Mouse (Mus musculus): Measurements from ENCODE around the gene Elp4. TPM values are rescaled to one million over a fixed set of nuclear protein-coding genes. Genes with fewer than 3 reads are reported as not detected.

Elp4 gene
- polyA plus RNA-seq, 1 experiment from 2014 or later: 28.2 TPM

DNA sequence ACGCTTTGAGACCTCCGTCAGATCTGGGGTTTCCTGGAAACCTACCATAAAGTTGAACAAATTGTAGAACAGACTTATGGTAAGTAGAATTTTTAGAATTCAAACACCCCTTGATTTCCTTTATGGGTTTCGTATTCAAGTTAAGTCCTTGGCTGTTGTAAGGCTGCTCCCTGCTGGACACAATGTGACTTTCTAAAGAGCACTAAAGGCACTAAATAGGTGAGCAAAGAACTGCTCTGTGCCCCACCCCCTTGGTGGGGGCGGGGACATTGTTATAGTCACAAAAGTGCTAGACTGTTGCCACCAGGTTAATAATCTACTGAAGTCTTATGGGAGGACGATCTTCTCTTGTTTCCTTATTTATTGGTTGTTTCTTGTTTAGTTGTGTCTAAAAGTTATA lies 4.0 kb upstream of the Elp4 start:
- Histone ChIP-seq H3K36me3 (ENCODE audit: control insufficient read depth, insufficient read depth, low read length) (no peaks in the 10 kb centered on the region), H3K9me3 (ENCODE audit: control insufficient read depth, low read length) (no peaks in the 10 kb centered on the region), H3K27me3 (replicated peaks; ENCODE audit: control insufficient read depth, insufficient read depth, low read length) (no peaks in the 10 kb centered on the region), H3K4me2 (ENCODE audit: low read depth, low read length) (no peak overlapping the region), H3K4me1 (ENCODE audit: control insufficient read depth, insufficient read depth, low read length) (0 out of 2 replicates have a peak, but pooled peaks cover 3% of the 10 kb centered on the region), H3K4me3 (ENCODE audit: low read length) (no peak overlapping the region), H3K9ac (ENCODE audit: low read depth, low read length) (no peak overlapping the region), H3K27ac (ENCODE audit: low read length) (no peak overlapping the region)
- ATAC-seq: no peak
- WGBS: 83% methylated on average over 5 of the region's 5 CpGs

DNA sequence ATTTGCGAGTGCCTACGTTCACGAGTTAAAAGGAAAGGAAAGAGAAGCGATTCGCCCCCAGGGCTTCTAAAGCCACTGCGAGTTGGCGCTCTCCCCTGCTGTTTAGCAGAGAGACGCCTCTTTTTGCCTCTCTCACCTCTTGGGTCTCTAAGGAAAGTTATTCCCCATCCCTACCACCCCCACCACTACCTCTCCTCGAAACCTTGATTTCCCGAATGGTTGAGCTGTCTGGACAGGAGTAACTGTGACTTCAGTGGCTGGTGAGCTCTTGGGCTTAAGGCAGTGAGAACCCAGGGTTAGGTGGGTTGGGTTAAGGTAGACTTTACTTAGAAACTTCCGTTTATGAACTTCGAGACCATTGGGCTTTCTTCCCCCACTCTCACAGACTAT lies 388 bp upstream of the Elp4 start:
- H3K4me1 ChIP-seq (ENCODE audit: control insufficient read depth, insufficient read depth, low read length): 0 out of 2 replicates have a peak, but pooled peaks cover 3% of the 10 kb centered on the region
- H3K27me3 ChIP-seq (replicated peaks; ENCODE audit: control insufficient read depth, insufficient read depth, low read length): no peaks in the 10 kb centered on the region
- peak; percentile 70 for ATAC-seq
- H3K36me3 ChIP-seq (ENCODE audit: control insufficient read depth, insufficient read depth, low read length): no peaks in the 10 kb centered on the region
- H3K9me3 ChIP-seq (ENCODE audit: control insufficient read depth, low read length): no peaks in the 10 kb centered on the region
- WGBS: under 1% methylated on average over 12 of the region's 12 CpGs
- H3K27ac ChIP-seq (ENCODE audit: low read length): no peak overlapping the region
- H3K9ac ChIP-seq (ENCODE audit: low read depth, low read length): peak overlapping the region; percentile 77
- H3K4me3 ChIP-seq (ENCODE audit: low read length): peak overlapping the region; percentile 88
- H3K4me2 ChIP-seq (ENCODE audit: low read depth, low read length): peak overlapping the region; percentile 66

- Histone ChIP-seq H3K4me2 (ENCODE audit: low read depth, low read length) (no peak overlapping the region), H3K9ac (ENCODE audit: low read depth, low read length) (no peak overlapping the region), H3K36me3 (ENCODE audit: control insufficient read depth, insufficient read depth, low read length) (0 out of 2 replicates have a peak, but pooled peaks cover 2% of the 10 kb centered on the region), H3K4me3 (ENCODE audit: low read length) (no peak overlapping the region), H3K9me3 (ENCODE audit: control insufficient read depth, low read length) (no peaks in the 10 kb centered on the region), H3K27me3 (replicated peaks; ENCODE audit: control insufficient read depth, insufficient read depth, low read length) (no peaks in the 10 kb centered on the region), H3K27ac (ENCODE audit: low read length) (no peak overlapping the region), H3K4me1 (ENCODE audit: control insufficient read depth, insufficient read depth, low read length) (no peaks in the 10 kb centered on the region)
- ATAC-seq: no peak
These were observed 13.5 kb downstream of the Elp4 start for GRCm38 (mm10) chr2:105890816-105891215.

DNA sequence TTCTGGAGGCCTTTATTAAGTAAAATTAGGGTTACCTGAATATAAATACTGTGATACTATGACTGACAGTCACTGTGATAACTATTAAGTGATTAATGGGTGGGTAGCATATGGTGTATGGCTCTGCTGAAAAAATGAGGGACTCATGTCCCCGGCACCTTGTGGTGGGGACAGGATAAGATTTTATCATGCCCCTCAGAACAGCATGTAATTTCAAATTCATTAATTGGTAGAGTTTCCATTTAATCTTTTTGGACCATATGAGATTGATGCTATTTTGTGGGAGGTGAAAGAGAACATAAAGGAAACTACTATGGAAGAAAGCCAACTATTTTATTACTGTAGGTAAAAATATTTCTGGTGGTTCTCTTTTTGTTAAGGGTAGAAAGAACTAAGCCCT lies 31.0 kb downstream of the Elp4 start:
- no peak for ATAC-seq
- no peak overlapping the region for H3K4me3 ChIP-seq (ENCODE audit: low read length)
- H3K4me2 ChIP-seq (ENCODE audit: low read depth, low read length): no peak overlapping the region
- 94% methylated on average over 1 of the region's 1 CpGs for WGBS
- no peak overlapping the region for H3K9ac ChIP-seq (ENCODE audit: low read depth, low read length)
- H3K27ac ChIP-seq (ENCODE audit: low read length): no peak overlapping the region
- no peaks in the 10 kb centered on the region for H3K9me3 ChIP-seq (ENCODE audit: control insufficient read depth, low read length)
- no peaks in the 10 kb centered on the region for H3K4me1 ChIP-seq (ENCODE audit: control insufficient read depth, insufficient read depth, low read length)
- no peaks in the 10 kb centered on the region for H3K27me3 ChIP-seq (replicated peaks; ENCODE audit: control insufficient read depth, insufficient read depth, low read length)
- H3K36me3 ChIP-seq (ENCODE audit: control insufficient read depth, insufficient read depth, low read length): no peaks in the 10 kb centered on the region

GRCm38 (mm10) chr2:105854740-105855139 lies 49.6 kb downstream of the Elp4 start:
- no peak for ATAC-seq

DNA sequence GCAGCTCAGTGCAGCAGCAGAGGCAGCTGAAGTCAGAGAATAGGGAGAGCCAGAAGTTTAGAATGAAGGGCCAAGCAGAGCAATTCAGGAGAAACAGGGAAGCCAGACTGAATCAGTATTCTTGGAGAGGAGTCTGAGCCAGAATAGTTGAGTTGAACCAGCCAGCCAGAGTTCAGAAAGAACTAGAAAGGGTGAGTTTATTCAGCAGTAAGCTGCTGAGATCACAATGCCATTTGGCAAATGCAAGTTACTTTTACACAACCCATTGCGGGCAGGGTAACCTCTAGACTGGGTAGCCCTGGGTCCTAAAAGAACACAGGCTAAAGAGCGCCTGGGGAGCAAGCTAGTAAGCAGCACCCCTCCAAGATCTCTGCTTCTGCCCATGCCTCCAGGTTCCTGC lies 51.4 kb downstream of the Elp4 start:
- Histone ChIP-seq H3K9me3 (ENCODE audit: control insufficient read depth, low read length) (no peaks in the 10 kb centered on the region), H3K36me3 (ENCODE audit: control insufficient read depth, insufficient read depth, low read length) (no peaks in the 10 kb centered on the region), H3K27ac (ENCODE audit: low read length) (no peak overlapping the region), H3K4me1 (ENCODE audit: control insufficient read depth, insufficient read depth, low read length) (no peaks in the 10 kb centered on the region), H3K27me3 (replicated peaks; ENCODE audit: control insufficient read depth, insufficient read depth, low read length) (no peaks in the 10 kb centered on the region), H3K4me2 (ENCODE audit: low read depth, low read length) (no peak overlapping the region), H3K4me3 (ENCODE audit: low read length) (no peak overlapping the region), H3K9ac (ENCODE audit: low read depth, low read length) (no peak overlapping the region)
- 98% methylated on average over 2 of the region's 2 CpGs for WGBS
- no peak for ATAC-seq

More at GRCm38 (mm10) chr2:105854740-105855139, 49.6 kb downstream of the Elp4 start:
- Histone ChIP-seq H3K4me1 (ENCODE audit: control insufficient read depth, insufficient read depth, low read length) (no peaks in the 10 kb centered on the region), H3K4me2 (ENCODE audit: low read depth, low read length) (no peak overlapping the region), H3K9ac (ENCODE audit: low read depth, low read length) (no peak overlapping the region), H3K36me3 (ENCODE audit: control insufficient read depth, insufficient read depth, low read length) (no peaks in the 10 kb centered on the region), H3K9me3 (ENCODE audit: control insufficient read depth, low read length) (no peaks in the 10 kb centered on the region), H3K4me3 (ENCODE audit: low read length) (no peak overlapping the region), H3K27me3 (replicated peaks; ENCODE audit: control insufficient read depth, insufficient read depth, low read length) (no peaks in the 10 kb centered on the region), H3K27ac (ENCODE audit: low read length) (no peak overlapping the region)
- 65% methylated on average over 2 of the region's 2 CpGs for WGBS

DNA sequence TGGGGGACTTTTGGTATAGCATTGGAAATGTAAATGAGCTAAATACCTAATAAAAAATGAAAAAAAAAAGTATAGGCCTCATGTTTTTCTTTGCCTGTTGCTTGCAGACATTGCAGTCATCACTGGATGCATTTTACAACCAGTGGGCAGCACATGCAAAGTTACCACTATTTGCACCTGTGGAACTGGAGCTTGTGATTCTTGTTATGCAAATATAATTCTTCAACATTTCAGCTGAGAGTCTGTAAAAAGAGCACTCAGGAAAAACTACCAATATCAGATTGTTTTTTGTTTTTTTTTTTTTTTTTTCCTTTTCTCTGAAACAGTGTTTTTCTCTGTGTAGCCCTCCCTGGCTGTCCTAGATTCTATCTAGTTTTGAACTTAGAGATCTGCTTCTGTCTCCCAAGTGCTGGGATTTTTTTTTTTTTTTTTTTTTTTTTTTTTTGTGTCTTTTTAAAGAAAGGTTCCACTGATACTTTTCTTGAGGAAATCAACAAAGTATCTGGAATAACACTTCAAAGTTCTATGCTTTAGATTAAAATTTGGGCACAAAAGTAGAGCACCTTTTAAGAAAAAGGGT lies 52.6 kb downstream of the Elp4 start:
- no peak for ATAC-seq
- H3K36me3 ChIP-seq (ENCODE audit: control insufficient read depth, insufficient read depth, low read length): no peaks in the 10 kb centered on the region

DNA sequence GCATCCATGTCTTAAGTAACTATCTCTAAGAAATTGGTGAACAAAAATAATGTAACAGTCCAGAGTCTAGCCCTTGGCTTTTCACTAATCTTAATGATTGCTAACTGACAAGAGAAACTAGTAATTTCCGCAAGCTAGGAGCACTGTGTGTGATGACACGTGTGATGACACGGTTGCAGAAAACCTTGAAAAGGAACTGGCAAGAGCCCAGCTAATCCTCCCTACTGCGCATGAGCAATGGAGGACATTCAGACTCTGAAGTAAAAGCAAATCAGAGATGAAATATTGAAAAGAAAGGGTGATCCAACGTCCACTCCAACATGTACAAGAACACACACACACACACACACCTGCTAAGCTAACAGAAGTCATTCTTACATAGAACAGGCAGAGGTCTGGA lies 61.2 kb downstream of the Elp4 start:
- Histone ChIP-seq H3K9me3 (ENCODE audit: control insufficient read depth, low read length) (no peaks in the 10 kb centered on the region), H3K4me1 (ENCODE audit: control insufficient read depth, insufficient read depth, low read length) (no peaks in the 10 kb centered on the region), H3K27me3 (replicated peaks; ENCODE audit: control insufficient read depth, insufficient read depth, low read length) (no peaks in the 10 kb centered on the region), H3K27ac (ENCODE audit: low read length) (no peak overlapping the region), H3K4me3 (ENCODE audit: low read length) (no peak overlapping the region), H3K4me2 (ENCODE audit: low read depth, low read length) (no peak overlapping the region), H3K9ac (ENCODE audit: low read depth, low read length) (no peak overlapping the region), H3K36me3 (ENCODE audit: control insufficient read depth, insufficient read depth, low read length) (no peaks in the 10 kb centered on the region)
- 90% methylated on average over 5 of the region's 5 CpGs for WGBS
- no peak for ATAC-seq

More for the DNA sequence above, 52.6 kb downstream of the Elp4 start:
- H3K27ac ChIP-seq (ENCODE audit: low read length): no peak overlapping the region
- no peak overlapping the region for H3K4me2 ChIP-seq (ENCODE audit: low read depth, low read length)
- no peak overlapping the region for H3K4me3 ChIP-seq (ENCODE audit: low read length)
- no peaks in the 10 kb centered on the region for H3K4me1 ChIP-seq (ENCODE audit: control insufficient read depth, insufficient read depth, low read length)
- no peaks in the 10 kb centered on the region for H3K9me3 ChIP-seq (ENCODE audit: control insufficient read depth, low read length)
- H3K27me3 ChIP-seq (replicated peaks; ENCODE audit: control insufficient read depth, insufficient read depth, low read length): no peaks in the 10 kb centered on the region
- no peak overlapping the region for H3K9ac ChIP-seq (ENCODE audit: low read depth, low read length)

DNA sequence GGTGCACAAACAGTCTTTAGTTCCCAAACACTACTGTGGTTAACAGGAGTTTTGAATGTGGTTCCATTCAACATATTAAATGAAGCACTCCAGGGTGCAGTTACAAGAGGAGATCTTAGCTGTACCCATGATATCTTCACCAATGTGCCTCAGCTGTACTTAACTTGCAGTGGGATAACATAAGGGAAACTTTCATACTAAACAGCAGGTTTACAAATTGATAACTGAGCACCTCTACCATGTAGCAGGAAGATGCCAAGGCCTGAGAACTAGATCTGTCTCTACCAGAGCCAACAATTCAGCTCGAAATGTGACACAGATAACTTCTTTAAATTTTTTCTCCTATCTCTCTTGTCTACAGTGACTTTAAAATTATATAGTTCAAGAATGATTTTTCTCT lies 86.4 kb downstream of the Elp4 start:
- no peaks in the 10 kb centered on the region for H3K27me3 ChIP-seq (replicated peaks; ENCODE audit: control insufficient read depth, insufficient read depth, low read length)
- ATAC-seq: no peak
- no peak overlapping the region for H3K4me2 ChIP-seq (ENCODE audit: low read depth, low read length)
- H3K36me3 ChIP-seq (ENCODE audit: control insufficient read depth, insufficient read depth, low read length): no peaks in the 10 kb centered on the region
- H3K9me3 ChIP-seq (ENCODE audit: control insufficient read depth, low read length): no peaks in the 10 kb centered on the region
- H3K27ac ChIP-seq (ENCODE audit: low read length): no peak overlapping the region
- H3K4me3 ChIP-seq (ENCODE audit: low read length): no peak overlapping the region
- H3K4me1 ChIP-seq (ENCODE audit: control insufficient read depth, insufficient read depth, low read length): no peaks in the 10 kb centered on the region
- 91% methylated on average over 1 of the region's 1 CpGs for WGBS
- no peak overlapping the region for H3K9ac ChIP-seq (ENCODE audit: low read depth, low read length)

- H3K27me3 ChIP-seq (replicated peaks; ENCODE audit: control insufficient read depth, insufficient read depth, low read length): no peaks in the 10 kb centered on the region
- no peaks in the 10 kb centered on the region for H3K36me3 ChIP-seq (ENCODE audit: control insufficient read depth, insufficient read depth, low read length)
- H3K4me2 ChIP-seq (ENCODE audit: low read depth, low read length): no peak overlapping the region
- no peak overlapping the region; the same call in 1 of the 2 replicates for H3K27ac ChIP-seq (ENCODE audit: low read length)
- 64% methylated on average over 3 of the region's 3 CpGs for WGBS
- H3K9ac ChIP-seq (ENCODE audit: low read depth, low read length): no peak overlapping the region
- H3K4me1 ChIP-seq (ENCODE audit: control insufficient read depth, insufficient read depth, low read length): no peaks in the 10 kb centered on the region
- ATAC-seq: no peak
- H3K9me3 ChIP-seq (ENCODE audit: control insufficient read depth, low read length): no peaks in the 10 kb centered on the region
- no peak overlapping the region for H3K4me3 ChIP-seq (ENCODE audit: low read length)
These were observed 89.2 kb downstream of the Elp4 start for GRCm38 (mm10) chr2:105815170-105815569.
